Comparison of ENCODE assay signal across 8 mouse cellular contexts in genomic region chr4:132076480-132077405, GRCm38 (mm10). TPM values are rescaled to one million over a fixed set of nuclear protein-coding genes. Genes with fewer than 3 reads are reported as not detected.
A peak's percentile ranks its signal among the peaks of the same experiment; 100 is the strongest.
DNase-seq lines count a peak whose midpoint lies in the region; ATAC-seq and TF ChIP-seq lines count a peak whose summit lies in the region.

No protein-coding gene starts in this region.

- peak; percentile 53 to 70 for DNase-seq in frontal cortex, adult 2 months (ENCODE audit: extremely low spot score in 1 of 2, low spot score in 1 of 2)
- no peak for DNase-seq in frontal cortex, postnatal 25 days (ENCODE audit: low spot score in 2 of 2)
- peak; percentile 96 for DNase-seq in c-Kit-negative CD71-positive TER-119-positive erythroid progenitor cells, embryonic 14.5 days (ENCODE audit: low read depth, low spot score)
- peak; percentile 72 to 76 for DNase-seq in heart, adult 9 months (ENCODE audit: low spot score in 2 of 2)
- DNase-seq in kidney, postnatal 14 days, result peak; percentile 67
- DNase-seq in lung, postnatal 4 days, result peak; percentile 65 to 82

- H3K9ac ChIP-seq in ES-Bruce4 (ENCODE audit: low read depth, poor library complexity, severe bottlenecking), result peak overlapping the region; percentile 15; the same call in 1 of the 2 replicates

- no peak for TF ChIP-seq EP300 in ES-Bruce4 (IDR thresholded peaks at IDR 0.05; ENCODE audit: insufficient read depth, low read depth, low read length)

- H3K27ac ChIP-seq in ES-Bruce4 (ENCODE audit: insufficient read depth, low read length), result no peak overlapping the region; the same call in 1 of the 2 replicates

- H3K27me3 ChIP-seq in ES-Bruce4 (ENCODE audit: control insufficient read depth, insufficient read depth, low read length, poor library complexity, severe bottlenecking), result no peaks in the 10 kb centered on the region

- H3K4me3 ChIP-seq in ES-Bruce4 (ENCODE audit: low read depth, low read length), result peak overlapping the region; percentile 48

- ATAC-seq in inflammation-experienced regulatory T-cells, adult 6 months, result no peak

- no peaks in the 10 kb centered on the region for H3K9me3 ChIP-seq in ES-Bruce4 (replicated peaks; ENCODE audit: control insufficient read depth, insufficient read depth, low read length, poor library complexity, severe bottlenecking)

- TF ChIP-seq CTCF in ES-Bruce4 (IDR thresholded peaks at IDR 0.05; ENCODE audit: low read depth, low read length), result no peak

- peaks cover 4% of the 10 kb centered on the region for H3K4me1 ChIP-seq in ES-Bruce4 (ENCODE audit: control insufficient read depth, insufficient read depth, low read length)

- H3K36me3 ChIP-seq in ES-Bruce4 (ENCODE audit: control insufficient read depth, insufficient read depth, low read length, poor library complexity, severe bottlenecking), result no peaks in the 10 kb centered on the region

- TF ChIP-seq POLR2A in ES-Bruce4 (IDR thresholded peaks at IDR 0.05; ENCODE audit: insufficient read depth, low read length), result no peak

RNA-seq across cellular contexts. Expression of gene Epb41, which starts 1.6 kb away (rescaled TPM):
- polyA plus RNA-seq in frontal cortex, adult 2 months (2012; rRNA removed), result 29.1 and 29.3 TPM in 2 replicates
- 61.8 and 68.8 TPM in 2 replicates for polyA plus RNA-seq in ES-Bruce4 (2011; ENCODE audit: insufficient read depth, insufficient read length, low read depth, missing spikeins)
- polyA plus RNA-seq in inflammation-experienced regulatory T-cells, adult 6 months (2017; shearing (Covaris generic)), result 10 to 100 TPM; 28.0 to 33.5 (median 31.8) TPM

RNA-seq across cellular contexts. Expression of gene Gm10300, which starts 2.2 kb away (rescaled TPM):
- polyA plus RNA-seq in frontal cortex, adult 2 months (2012; rRNA removed), result 0.06 TPM in 1 of 2 replicates, not detected in the other
- polyA plus RNA-seq in ES-Bruce4 (2011; ENCODE audit: insufficient read depth, insufficient read length, low read depth, missing spikeins), result not detected in 2 replicates
- not detected for polyA plus RNA-seq in inflammation-experienced regulatory T-cells, adult 6 months (2017; shearing (Covaris generic))

Comparison
In these comparisons a context has a peak if more than half of its experiments do, and no peak if none do; other contexts are left out.
1. DNase-seq: peak in frontal cortex, adult 2 months (2 of 2), c-Kit-negative CD71-positive TER-119-positive erythroid progenitor cells, embryonic 14.5 days (single experiment), heart, adult 9 months (2 of 2), kidney, postnatal 14 days (single experiment) and lung, postnatal 4 days (2 of 2); none in frontal cortex, postnatal 25 days (0 of 2).